Mouse (Mus musculus): ENCODE data around the gene Snx30. TPM values are rescaled to one million over a fixed set of nuclear protein-coding genes. Genes with fewer than 3 reads are reported as not detected.

The Snx30 gene
- polyA plus RNA-seq, 1 experiment from 2014 or later: 12.1 TPM

DNA sequence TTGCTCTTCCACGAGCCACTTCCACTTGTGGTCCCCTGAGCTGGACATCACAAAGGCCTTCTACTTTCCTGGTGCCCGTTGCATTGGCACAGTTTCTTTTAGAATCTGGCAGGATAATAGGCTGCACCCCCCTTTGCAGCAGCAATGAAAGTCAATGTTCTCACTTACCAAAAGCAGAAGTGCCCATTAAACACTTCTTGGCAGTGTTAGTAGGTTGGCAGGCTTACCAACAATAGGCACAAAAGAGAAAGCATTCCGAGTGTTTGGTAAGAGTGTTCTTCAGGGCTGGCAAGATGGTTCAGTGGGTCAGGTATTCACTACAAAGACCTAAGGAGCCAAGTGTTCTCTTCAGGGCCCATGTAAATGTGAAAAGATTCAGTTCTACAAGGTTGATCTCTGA lies 73.8 kb downstream of the Snx30 start:
- no peaks in the 10 kb centered on the region for H3K4me1 ChIP-seq (ENCODE audit: control insufficient read depth, insufficient read depth, low read length)
- no peak overlapping the region for H3K4me3 ChIP-seq (ENCODE audit: low read length)
- H3K9me3 ChIP-seq (ENCODE audit: control insufficient read depth, low read length): no peaks in the 10 kb centered on the region
- H3K4me2 ChIP-seq (replicated peaks; ENCODE audit: low read depth, low read length): no peak overlapping the region
- H3K9ac ChIP-seq (ENCODE audit: low read depth, low read length): no peak overlapping the region
- ATAC-seq (ENCODE audit: low FRiP score, low TSS enrichment): no peak
- H3K36me3 ChIP-seq (ENCODE audit: control insufficient read depth, insufficient read depth, low read length): peaks cover 6% of the 10 kb centered on the region; the same call in 1 of the 2 replicates
- no peak overlapping the region for H3K27ac ChIP-seq (ENCODE audit: low read depth, low read length)
- 94% methylated on average over 3 of the region's 3 CpGs for WGBS
- H3K27me3 ChIP-seq (ENCODE audit: control insufficient read depth, insufficient read depth, low read length): no peaks in the 10 kb centered on the region

GRCm38 (mm10) chr4:59880725-59881124 lies 75.1 kb downstream of the Snx30 start:
- Histone ChIP-seq H3K4me3 (ENCODE audit: low read length) (no peak overlapping the region), H3K9me3 (ENCODE audit: control insufficient read depth, low read length) (no peaks in the 10 kb centered on the region), H3K36me3 (ENCODE audit: control insufficient read depth, insufficient read depth, low read length) (peaks cover 6% of the 10 kb centered on the region; the same call in 1 of the 2 replicates), H3K4me1 (ENCODE audit: control insufficient read depth, insufficient read depth, low read length) (no peaks in the 10 kb centered on the region), H3K9ac (ENCODE audit: low read depth, low read length) (no peak overlapping the region), H3K4me2 (replicated peaks; ENCODE audit: low read depth, low read length) (no peak overlapping the region), H3K27ac (ENCODE audit: low read depth, low read length) (no peak overlapping the region), H3K27me3 (ENCODE audit: control insufficient read depth, insufficient read depth, low read length) (no peaks in the 10 kb centered on the region)
- 94% methylated on average over 5 of the region's 5 CpGs for WGBS
- no peak for ATAC-seq (ENCODE audit: low FRiP score, low TSS enrichment)

- Histone ChIP-seq H3K4me3 (ENCODE audit: low read length) (no peak overlapping the region), H3K9me3 (ENCODE audit: control insufficient read depth, low read length) (no peaks in the 10 kb centered on the region), H3K4me2 (replicated peaks; ENCODE audit: low read depth, low read length) (no peak overlapping the region), H3K4me1 (ENCODE audit: control insufficient read depth, insufficient read depth, low read length) (no peaks in the 10 kb centered on the region), H3K27ac (ENCODE audit: low read depth, low read length) (no peak overlapping the region), H3K9ac (ENCODE audit: low read depth, low read length) (no peak overlapping the region), H3K27me3 (ENCODE audit: control insufficient read depth, insufficient read depth, low read length) (no peaks in the 10 kb centered on the region), H3K36me3 (ENCODE audit: control insufficient read depth, insufficient read depth, low read length) (peaks cover 6% of the 10 kb centered on the region; the same call in 1 of the 2 replicates)
- ATAC-seq (ENCODE audit: low FRiP score, low TSS enrichment): no peak
- WGBS: 79% methylated on average over 2 of the region's 2 CpGs
Observed at GRCm38 (mm10) chr4:59881210-59881609, 75.6 kb downstream of the Snx30 start.

DNA sequence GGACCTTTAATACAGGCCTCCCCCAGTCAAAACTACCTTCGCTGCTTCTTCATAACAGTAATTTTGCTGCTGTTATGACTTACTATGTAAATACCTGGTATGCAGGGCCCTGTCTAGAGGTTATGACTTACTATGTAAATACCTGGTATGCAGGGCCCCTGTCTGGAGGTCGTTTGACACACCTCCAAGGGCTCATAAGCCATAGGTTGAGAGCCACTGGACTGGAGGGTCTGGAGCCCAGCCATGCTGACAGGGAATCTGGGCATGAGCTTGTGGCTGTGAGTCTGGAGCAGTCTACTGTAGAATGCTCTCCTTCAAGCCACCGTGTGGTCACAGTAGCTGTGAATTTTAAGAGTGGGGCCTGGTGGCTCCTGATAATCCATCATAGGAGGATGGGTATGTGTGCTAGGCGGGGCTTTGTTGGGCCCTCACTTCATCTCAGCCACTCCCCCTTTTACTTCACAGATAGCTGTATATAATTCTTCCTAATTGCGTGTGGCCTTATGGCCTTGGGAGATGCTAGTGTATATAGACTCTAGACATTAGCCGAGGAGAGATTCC lies 78.6 kb downstream of the Snx30 start:
- no peak for ATAC-seq (ENCODE audit: low FRiP score, low TSS enrichment)
- Histone ChIP-seq H3K36me3 (ENCODE audit: control insufficient read depth, insufficient read depth, low read length) (peaks cover 5% of the 10 kb centered on the region; the same call in 1 of the 2 replicates), H3K4me1 (ENCODE audit: control insufficient read depth, insufficient read depth, low read length) (no peaks in the 10 kb centered on the region), H3K27ac (ENCODE audit: low read depth, low read length) (no peak overlapping the region), H3K9me3 (ENCODE audit: control insufficient read depth, low read length) (no peaks in the 10 kb centered on the region), H3K4me2 (replicated peaks; ENCODE audit: low read depth, low read length) (no peak overlapping the region), H3K27me3 (ENCODE audit: control insufficient read depth, insufficient read depth, low read length) (no peaks in the 10 kb centered on the region), H3K9ac (ENCODE audit: low read depth, low read length) (no peak overlapping the region), H3K4me3 (ENCODE audit: low read length) (no peak overlapping the region)
- 82% methylated on average over 6 of the region's 6 CpGs for WGBS

DNA sequence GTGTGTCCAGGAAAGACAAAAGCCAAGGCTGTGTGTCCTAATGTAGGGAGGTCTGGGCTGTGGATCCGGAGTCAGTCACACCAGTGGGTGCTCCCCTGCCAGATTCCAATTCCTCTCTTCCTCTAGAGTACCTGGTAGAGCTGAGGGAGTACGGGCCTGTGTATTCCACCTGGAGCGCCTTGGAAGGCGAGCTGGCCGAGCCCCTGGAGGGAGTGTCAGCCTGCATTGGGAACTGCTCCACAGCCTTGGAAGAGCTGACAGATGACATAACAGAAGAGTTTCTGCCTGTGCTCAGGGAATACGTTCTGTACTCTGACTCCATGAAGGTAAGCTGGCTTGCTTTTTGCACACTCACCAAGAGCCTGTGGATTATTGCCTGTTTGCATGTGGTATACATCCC lies 80.6 kb downstream of the Snx30 start:
- no peak overlapping the region for H3K4me2 ChIP-seq (replicated peaks; ENCODE audit: low read depth, low read length)
- no peaks in the 10 kb centered on the region for H3K4me1 ChIP-seq (ENCODE audit: control insufficient read depth, insufficient read depth, low read length)
- no peaks in the 10 kb centered on the region for H3K27me3 ChIP-seq (ENCODE audit: control insufficient read depth, insufficient read depth, low read length)
- WGBS: 91% methylated on average over 6 of the region's 6 CpGs
- H3K9me3 ChIP-seq (ENCODE audit: control insufficient read depth, low read length): no peaks in the 10 kb centered on the region
- H3K9ac ChIP-seq (ENCODE audit: low read depth, low read length): no peak overlapping the region
- no peaks in the 10 kb centered on the region; the same call in 1 of the 2 replicates for H3K36me3 ChIP-seq (ENCODE audit: control insufficient read depth, insufficient read depth, low read length)
- no peak overlapping the region for H3K27ac ChIP-seq (ENCODE audit: low read depth, low read length)
- no peak overlapping the region for H3K4me3 ChIP-seq (ENCODE audit: low read length)
- ATAC-seq (ENCODE audit: low FRiP score, low TSS enrichment): no peak

DNA sequence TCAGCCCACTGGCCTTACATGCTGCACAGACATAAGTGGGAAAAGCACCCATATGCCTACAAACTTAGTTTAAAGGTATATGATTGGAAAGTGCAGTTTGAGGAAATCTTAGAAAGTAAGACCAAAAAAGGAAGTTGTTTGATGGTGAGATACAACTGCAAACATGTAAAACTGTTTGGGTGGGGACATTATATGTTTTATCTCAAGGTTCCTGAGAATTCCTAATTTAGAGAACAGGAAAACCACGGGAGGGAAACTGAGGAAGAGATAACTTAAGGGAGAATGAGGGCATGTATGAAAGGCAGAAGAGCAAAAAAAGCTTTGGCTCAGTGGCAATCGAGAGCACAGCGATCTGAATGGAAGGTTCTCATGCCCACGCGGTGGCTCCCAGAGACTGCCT lies 81.4 kb downstream of the Snx30 start:
- Histone ChIP-seq H3K4me2 (replicated peaks; ENCODE audit: low read depth, low read length) (no peak overlapping the region), H3K9ac (ENCODE audit: low read depth, low read length) (no peak overlapping the region), H3K36me3 (ENCODE audit: control insufficient read depth, insufficient read depth, low read length) (no peaks in the 10 kb centered on the region; the same call in 1 of the 2 replicates), H3K4me3 (ENCODE audit: low read length) (no peak overlapping the region), H3K27me3 (ENCODE audit: control insufficient read depth, insufficient read depth, low read length) (no peaks in the 10 kb centered on the region), H3K4me1 (ENCODE audit: control insufficient read depth, insufficient read depth, low read length) (no peaks in the 10 kb centered on the region), H3K9me3 (ENCODE audit: control insufficient read depth, low read length) (no peaks in the 10 kb centered on the region), H3K27ac (ENCODE audit: low read depth, low read length) (no peak overlapping the region)
- no peak for ATAC-seq (ENCODE audit: low FRiP score, low TSS enrichment)
- WGBS: 93% methylated on average over 5 of the region's 5 CpGs

DNA sequence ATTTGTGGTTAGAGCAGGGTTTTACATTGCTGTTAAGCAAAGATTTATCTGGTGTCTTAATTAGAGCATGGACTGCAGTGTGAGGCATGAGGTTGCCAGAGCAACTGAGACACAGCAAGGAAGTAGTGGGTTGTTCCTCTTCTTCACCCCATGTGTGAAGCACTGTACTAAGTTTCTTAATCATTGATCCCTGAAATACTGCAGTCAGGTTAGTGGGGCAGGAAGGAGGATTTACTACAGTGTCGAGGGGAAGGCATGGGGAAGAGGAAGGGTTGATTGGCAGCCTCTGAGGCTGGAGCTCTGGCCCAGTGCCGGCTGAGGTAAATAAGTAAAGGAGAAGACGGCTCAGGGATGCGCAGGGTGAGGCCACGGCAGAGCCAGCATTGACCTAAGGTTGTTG lies 82.4 kb downstream of the Snx30 start:
- peak; percentile 71 for ATAC-seq (ENCODE audit: low FRiP score, low TSS enrichment)
- H3K4me2 ChIP-seq (replicated peaks; ENCODE audit: low read depth, low read length): no peak overlapping the region

GRCm38 (mm10) chr4:59890086-59890600 lies 84.5 kb downstream of the Snx30 start:
- H3K4me1 ChIP-seq (ENCODE audit: control insufficient read depth, insufficient read depth, low read length): no peaks in the 10 kb centered on the region
- no peaks in the 10 kb centered on the region for H3K27me3 ChIP-seq (ENCODE audit: control insufficient read depth, insufficient read depth, low read length)
- no peak overlapping the region for H3K4me3 ChIP-seq (ENCODE audit: low read length)
- H3K36me3 ChIP-seq (ENCODE audit: control insufficient read depth, insufficient read depth, low read length): no peaks in the 10 kb centered on the region; the same call in 1 of the 2 replicates
- no peak overlapping the region for H3K27ac ChIP-seq (ENCODE audit: low read depth, low read length)
- 94% methylated on average over 6 of the region's 6 CpGs for WGBS
- H3K4me2 ChIP-seq (replicated peaks; ENCODE audit: low read depth, low read length): no peak overlapping the region
- no peak for ATAC-seq (ENCODE audit: low FRiP score, low TSS enrichment)
- H3K9me3 ChIP-seq (ENCODE audit: control insufficient read depth, low read length): no peaks in the 10 kb centered on the region
- H3K9ac ChIP-seq (ENCODE audit: low read depth, low read length): no peak overlapping the region

More for the DNA sequence above, 82.4 kb downstream of the Snx30 start:
- no peaks in the 10 kb centered on the region for H3K27me3 ChIP-seq (ENCODE audit: control insufficient read depth, insufficient read depth, low read length)
- 54% methylated on average over 5 of the region's 5 CpGs for WGBS
- H3K36me3 ChIP-seq (ENCODE audit: control insufficient read depth, insufficient read depth, low read length): no peaks in the 10 kb centered on the region; the same call in 1 of the 2 replicates
- no peak overlapping the region for H3K27ac ChIP-seq (ENCODE audit: low read depth, low read length)
- H3K4me1 ChIP-seq (ENCODE audit: control insufficient read depth, insufficient read depth, low read length): no peaks in the 10 kb centered on the region
- H3K9ac ChIP-seq (ENCODE audit: low read depth, low read length): no peak overlapping the region
- no peaks in the 10 kb centered on the region for H3K9me3 ChIP-seq (ENCODE audit: control insufficient read depth, low read length)
- H3K4me3 ChIP-seq (ENCODE audit: low read length): no peak overlapping the region

DNA sequence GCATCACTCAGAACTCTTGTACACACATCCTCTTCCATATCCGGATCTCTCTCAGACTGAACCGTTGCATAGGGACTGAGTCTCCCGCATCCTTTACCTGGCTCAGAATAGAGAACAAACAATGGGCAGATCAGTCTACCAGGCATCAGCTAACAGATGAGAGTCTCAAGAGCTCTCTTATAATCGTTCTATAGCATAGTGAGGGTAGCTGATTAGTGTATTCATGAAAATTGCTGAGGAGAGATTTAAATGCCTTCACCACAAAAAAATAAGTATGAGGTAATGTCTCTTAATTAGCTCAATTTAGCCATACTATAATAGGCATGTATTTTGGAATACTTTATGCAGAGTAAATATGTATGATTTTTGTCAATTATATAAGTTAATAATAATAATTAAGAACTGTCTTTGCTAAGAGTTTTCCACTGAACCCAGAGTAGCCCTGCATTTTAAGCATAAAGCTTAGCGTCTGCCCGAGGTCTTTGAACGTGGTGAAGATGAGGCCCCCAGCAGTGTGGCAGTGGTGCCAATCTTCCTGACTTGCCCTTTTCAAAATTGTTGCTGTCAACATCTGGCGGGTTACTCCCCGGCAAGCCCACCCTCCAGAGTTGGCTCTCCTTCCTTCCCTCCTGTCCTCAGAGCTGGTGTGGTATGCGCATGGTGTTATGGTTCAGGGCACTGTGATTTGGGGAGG lies 86.2 kb downstream of the Snx30 start:
- no peak for ATAC-seq (ENCODE audit: low FRiP score, low TSS enrichment)
- H3K27me3 ChIP-seq (ENCODE audit: control insufficient read depth, insufficient read depth, low read length): no peaks in the 10 kb centered on the region
- H3K4me3 ChIP-seq (ENCODE audit: low read length): no peak overlapping the region
- 92% methylated on average over 10 of the region's 10 CpGs for WGBS
- H3K4me1 ChIP-seq (ENCODE audit: control insufficient read depth, insufficient read depth, low read length): no peaks in the 10 kb centered on the region
- no peak overlapping the region for H3K9ac ChIP-seq (ENCODE audit: low read depth, low read length)
- no peak overlapping the region for H3K4me2 ChIP-seq (replicated peaks; ENCODE audit: low read depth, low read length)
- H3K27ac ChIP-seq (ENCODE audit: low read depth, low read length): no peak overlapping the region
- no peaks in the 10 kb centered on the region for H3K9me3 ChIP-seq (ENCODE audit: control insufficient read depth, low read length)
- H3K36me3 ChIP-seq (ENCODE audit: control insufficient read depth, insufficient read depth, low read length): peaks cover 2% of the 10 kb centered on the region; the same call in 1 of the 2 replicates

Measured in kidney, embryonic 14.5 days (tissue).